Mouse (Mus musculus) thymus, postnatal 36 days (tissue): ENCODE results near the gene Ctbp2.
"Not testable (repeated sequence)": the region's sequence is repeated elsewhere in the genome, so short reads cannot be mapped to it uniquely, and the experiment has no call there.

ENCODE experiments used
- DNase-seq, 2 experiments: peaks; one replicate each; pipeline ENCODE4 v3.0.0; 2022; ENCODE audit warnings: mixed read lengths in 2 of 2

Ctbp2 gene

DNA sequence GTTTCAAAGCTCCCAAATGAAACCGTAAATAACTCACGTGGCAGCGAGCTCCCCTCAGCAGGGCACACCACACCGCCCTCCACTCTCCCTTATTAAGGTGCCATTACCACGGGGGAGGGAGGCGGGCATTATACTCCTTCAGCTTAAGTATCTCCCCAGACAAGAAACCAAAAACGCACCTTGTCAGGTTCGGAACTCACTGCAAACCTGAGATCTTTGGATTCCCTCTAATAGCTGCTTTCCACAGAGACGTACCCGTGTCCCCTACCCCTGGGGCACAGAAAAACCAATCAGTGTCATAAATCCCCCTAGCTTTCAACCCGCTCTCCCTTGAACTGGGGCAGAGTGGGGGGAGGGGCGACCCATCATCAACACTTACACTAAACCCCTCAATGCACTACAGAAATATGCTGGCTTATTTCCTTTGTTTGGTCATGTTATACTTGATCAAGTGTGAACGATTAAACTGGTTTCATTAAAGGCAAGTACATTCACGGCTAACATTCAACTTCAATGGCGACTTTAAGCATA is 3.9 kb downstream of the Ctbp2 start:
- no peak for DNase-seq

DNA sequence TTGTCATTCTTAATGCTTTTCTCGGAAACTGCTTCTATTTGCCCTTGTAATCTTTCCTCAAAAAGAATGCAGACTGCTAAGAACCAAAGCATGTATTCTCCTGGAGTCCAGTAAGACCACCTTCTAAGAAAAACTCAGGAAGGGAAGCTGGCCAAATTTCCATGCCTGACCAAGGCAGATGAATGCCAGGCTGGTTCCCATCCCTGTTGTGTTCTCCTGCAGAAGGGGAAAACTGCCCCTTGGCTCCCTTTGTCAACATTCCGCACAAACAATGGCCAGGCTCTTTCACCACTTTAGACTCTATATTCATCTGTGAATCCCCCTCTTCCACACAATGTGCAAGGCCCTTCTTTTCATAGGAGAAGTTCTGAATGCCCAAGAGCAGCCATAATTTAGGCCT is 6.3 kb downstream of the Ctbp2 start:
- DNase-seq: no peak

DNA sequence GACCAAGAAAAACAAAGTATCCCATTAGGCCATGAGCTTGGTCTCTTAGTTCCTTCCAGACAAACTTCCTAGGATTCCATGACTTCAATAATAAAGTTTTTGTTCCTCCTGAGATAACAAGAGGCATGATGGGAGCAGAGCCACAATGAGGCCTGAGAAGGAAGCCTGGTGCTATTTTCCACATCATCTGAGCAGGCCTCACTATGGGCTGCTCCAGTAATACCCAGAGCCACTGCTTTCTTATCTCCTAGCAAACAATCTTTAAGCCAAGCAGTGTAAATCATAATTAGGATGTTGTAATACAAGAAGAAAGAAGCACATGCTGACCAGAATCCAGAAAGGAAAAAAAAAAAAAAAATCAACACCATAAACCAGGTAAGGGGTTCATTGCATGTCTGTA is 7.6 kb downstream of the Ctbp2 start:
- no peak for DNase-seq

DNA sequence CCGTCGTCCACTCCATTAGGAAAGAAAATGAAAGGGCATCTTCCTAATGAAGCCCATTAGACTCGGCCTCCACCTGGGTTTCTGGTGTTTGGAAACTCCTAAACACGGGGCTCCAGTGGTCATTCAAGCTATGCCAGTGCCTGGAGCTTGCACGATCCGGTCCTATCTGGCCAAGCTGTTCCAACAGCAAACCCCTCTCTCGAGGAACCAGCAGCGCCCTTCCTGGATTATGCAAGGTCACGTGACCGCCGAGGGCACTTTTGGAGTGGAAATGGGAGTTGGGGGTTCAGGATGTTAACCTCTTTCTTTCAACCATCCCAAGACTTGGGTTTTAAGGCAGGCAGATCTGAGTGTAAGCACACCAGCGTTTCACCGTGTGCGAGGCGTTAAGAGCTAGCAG is 8.3 kb downstream of the Ctbp2 start:
- DNase-seq: no peak

DNA sequence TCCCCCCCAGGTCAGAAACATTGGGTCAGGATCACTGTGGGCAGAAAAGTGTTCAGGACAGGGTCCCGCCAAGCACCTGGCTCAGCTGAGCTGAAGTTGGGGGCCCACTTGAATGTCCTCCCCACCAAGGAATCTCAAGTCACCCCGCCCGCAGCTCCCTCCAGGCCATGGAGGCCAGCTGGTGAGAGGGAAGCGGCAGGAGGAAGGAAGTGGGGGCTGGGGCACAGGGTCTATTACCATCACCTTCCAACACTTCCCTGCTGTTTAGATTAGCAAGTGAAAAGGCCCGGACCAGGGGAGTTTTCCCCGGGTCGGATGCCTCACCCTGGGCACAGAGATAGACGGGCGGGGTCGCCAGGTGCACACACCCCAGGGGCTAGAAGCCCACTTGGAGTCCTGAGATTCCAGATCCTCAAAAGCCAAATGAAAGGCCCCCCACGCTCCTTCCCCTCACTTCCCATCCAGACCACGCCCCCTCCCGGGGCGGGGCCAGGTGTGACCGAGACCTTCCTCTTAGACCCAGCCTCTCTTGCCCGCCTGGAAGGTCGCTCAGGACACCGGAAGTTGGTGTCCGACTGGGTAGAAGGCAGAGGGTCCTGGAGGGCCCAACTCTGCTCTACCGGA is 9.2 kb downstream of the Ctbp2 start:
- DNase-seq: peak in 1 of 2 experiments; percentile 14

DNA sequence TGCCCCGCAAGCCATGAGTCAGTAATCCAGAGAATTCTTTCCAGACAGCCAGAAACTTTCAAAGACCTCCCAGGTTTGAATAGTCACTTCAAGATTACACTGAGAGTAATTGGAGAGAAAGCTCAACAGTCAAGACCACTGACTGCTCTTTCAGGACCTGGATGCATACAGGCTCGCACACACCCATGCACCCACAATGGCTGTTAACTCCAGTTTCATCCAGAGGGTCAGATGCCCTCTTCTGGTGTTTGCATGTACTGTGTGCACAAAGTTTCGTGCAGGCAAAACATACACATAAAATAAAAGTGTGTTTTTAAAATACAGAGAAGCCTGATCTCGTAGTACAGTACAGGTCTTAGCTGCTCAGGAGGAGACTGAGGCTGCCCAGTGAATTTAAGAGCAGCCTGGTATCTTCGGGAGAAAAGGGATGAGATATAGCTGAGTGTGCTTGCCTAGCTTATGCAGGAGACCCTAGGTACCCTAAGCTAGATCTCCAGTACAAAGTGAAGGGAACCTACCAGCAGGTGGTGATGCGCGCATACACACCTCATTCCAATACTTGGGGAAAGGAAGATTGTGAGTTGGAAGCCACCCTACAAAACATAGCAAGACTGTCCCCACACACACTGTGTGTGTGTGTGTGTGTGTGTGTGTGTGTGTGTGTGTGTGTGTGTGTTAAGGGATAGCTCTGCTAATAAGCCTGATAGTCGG is 10.8 kb downstream of the Ctbp2 start:
- no peak for DNase-seq

DNA sequence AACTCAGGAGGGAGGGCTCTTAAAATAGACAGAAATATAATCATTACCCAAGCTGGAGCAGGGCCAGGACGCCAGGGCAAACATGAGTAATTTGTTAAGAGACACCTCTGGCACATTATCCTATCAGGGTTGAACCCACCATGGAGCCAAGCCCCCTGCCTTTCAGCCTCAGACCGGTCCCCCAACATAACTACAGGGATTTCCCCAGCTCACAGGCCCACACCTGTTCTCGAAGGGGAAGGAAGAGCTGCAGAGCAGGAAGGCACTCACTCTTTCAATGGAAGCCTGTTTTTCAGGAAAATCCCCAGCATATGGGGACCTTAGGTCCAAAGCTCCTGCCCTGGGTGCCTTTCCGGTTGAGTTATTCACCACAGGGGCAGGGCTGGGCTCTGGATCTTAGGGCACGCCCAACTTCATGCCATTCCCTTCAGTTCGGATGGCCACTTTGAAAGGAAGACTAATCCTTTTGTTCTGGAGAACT is 11.8 kb downstream of the Ctbp2 start:
- no peak for DNase-seq

DNA sequence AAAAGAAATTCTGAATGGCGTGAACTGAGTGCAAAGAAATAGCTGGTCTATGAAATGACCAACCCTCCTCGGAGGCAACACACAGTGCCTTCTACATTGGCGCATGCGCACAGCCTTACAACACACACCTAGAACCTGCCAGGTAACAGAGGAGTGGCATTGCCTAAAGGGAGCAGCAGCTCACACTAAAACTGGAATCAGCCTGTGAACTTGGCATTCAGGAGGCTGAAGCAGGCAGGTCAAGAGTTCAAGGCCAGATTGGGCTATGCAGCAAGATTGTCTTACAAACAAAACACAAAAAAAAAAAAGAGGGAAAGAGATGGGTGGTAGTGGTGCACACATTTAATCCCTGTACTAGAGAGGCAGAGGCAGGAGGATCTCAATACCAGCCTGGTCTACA is 14.7 kb downstream of the Ctbp2 start:
- no peak for DNase-seq

DNA sequence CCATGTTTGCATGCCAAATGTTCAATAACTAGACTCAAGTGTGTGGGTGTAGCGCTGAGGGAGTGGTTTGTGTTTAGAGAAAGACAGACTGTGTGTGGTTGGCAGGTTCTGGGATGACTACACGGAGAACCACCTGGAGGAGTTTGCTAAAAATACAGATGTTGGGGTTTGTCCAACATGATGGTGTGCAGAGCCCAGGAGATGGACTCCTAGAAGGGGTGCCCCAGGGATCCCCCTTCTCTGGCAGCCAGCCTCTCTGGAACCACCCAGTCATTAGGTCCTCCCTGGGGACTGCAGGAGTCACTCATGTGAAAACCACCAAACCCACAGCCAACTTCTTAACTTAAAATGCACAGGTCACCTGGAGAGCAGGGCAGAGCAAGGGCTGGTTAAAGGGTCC is 15.5 kb downstream of the Ctbp2 start:
- DNase-seq: no peak

DNA sequence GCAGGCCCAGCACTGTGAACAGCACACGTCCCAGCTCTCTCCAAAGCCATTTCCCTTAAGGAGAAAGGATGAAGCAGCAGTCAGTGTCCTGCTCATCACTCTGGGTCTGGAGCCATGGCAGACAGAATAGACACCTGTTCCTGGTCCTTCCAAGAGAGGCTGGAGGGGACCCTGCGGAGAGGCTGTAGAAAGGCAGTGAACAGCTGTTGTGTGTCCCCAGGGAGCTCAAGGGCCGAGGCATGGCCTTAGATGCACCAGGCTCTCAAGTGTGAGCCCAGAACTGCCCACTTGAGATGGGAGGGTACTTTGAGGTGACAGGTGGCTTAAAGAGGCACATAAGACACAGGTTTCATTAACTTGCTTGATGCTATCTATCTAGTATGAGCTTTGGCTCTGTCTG is 21.6 kb downstream of the Ctbp2 start:
- DNase-seq: no peak

DNA sequence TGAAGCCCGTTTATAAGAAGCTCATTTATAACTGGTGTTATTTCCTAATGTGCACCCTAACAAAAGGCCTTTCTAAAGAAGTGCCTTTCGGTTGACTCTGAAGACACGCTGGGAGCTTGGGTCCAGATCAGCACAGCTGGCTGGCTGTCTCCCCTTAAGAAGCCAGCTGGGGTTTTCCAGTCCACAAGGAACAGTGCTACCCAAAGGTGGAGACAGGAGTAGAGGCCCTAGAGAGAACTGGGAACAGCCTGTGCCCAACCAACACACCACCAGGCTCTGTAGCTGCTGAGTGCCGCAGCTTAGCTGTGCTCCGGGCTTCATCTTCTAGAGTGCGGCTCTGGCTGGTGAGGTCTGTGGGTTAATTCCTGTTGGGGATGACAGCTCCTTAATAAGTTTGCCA is 23.1 kb downstream of the Ctbp2 start:
- no peak for DNase-seq

DNA sequence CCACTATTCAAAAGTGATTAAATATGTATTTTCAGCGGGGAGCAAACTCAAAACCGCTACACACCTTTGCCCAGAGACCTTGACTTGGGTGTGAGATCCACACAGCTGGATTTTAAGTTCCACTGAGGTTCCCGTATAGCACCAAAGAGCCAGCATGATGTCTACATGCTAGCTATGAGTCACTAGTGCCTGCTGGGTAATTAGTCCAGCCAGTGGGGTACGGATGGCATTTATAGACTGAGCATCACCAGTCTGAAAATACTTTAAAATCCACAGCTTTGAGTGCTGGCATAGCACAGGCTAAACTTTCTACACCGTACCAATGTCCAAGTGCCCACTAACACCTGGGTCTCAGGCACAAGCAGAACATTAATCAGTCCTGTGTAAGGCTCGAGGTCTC is 24.0 kb downstream of the Ctbp2 start:
- no peak for DNase-seq

DNA sequence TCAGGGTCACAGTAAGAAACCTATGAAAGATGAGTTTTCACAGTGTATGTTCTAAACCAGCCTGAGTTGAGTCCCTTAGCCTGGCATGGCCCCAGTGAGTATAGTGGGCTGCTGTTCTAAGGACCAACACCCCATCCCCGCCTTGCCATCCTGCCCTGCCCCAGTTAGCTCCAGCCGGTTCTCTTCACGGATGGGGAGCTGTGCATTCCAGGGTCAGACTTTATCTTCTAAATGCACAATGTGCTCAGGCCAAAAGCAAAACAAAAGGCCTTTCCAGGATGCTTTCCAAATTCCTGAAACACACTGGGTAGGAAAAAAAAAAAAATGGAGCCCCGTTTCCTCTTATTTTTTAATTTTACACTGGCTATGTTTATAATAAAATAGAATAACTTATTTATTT is 24.9 kb downstream of the Ctbp2 start:
- DNase-seq: no peak

DNA sequence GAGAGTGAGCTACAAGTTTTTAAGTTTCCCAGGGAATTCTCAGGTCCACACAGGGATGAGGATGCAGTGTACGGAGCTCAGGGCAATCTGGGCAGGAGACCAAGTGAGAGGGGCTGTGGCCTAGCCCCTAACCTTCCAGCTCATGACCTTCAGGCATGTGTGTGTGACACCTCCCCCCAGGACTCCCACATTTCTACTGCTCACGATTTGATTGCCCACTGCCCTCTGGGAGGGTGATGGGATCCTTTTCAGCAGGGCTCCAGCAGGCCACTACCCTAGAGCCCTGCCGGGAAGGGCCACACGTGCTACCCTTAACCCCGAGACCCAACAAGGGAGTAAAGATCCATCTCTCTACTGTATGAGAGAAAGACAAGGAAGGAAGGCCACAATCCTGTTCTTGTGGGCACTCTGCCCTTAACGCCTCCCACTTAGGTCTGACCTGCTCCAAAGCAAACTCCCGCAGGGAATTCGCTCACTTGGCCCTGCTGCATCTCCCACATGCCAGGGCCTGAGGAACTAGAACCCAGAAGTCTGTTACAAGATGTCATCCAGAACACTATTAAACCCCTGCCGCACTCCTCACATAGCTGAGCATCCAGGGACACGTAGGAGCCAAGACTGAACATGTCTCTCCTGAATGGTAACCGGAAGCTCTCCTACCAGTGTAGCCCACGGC is 25.9 kb downstream of the Ctbp2 start:
- DNase-seq: no peak

DNA sequence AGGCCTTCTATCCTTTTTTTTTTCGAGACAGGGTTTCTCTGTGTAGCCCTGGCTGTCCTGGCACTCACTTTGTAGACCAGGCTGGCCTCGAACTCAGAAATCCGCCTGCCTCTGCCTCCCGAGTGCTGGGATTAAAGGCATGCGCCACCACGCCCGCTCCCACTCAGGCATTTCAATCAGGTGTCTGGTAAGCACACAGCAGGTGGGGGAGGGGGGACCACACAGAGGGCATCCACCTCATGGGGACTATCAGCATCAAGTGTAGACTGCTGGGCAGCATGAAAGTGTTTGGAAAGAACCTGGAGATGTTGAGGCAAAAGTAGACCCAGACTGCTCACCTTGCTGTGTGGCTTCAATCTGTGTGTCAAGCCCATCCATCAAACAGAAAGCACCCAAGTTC is 28.5 kb downstream of the Ctbp2 start:
- DNase-seq: not testable (repeated sequence)

DNA sequence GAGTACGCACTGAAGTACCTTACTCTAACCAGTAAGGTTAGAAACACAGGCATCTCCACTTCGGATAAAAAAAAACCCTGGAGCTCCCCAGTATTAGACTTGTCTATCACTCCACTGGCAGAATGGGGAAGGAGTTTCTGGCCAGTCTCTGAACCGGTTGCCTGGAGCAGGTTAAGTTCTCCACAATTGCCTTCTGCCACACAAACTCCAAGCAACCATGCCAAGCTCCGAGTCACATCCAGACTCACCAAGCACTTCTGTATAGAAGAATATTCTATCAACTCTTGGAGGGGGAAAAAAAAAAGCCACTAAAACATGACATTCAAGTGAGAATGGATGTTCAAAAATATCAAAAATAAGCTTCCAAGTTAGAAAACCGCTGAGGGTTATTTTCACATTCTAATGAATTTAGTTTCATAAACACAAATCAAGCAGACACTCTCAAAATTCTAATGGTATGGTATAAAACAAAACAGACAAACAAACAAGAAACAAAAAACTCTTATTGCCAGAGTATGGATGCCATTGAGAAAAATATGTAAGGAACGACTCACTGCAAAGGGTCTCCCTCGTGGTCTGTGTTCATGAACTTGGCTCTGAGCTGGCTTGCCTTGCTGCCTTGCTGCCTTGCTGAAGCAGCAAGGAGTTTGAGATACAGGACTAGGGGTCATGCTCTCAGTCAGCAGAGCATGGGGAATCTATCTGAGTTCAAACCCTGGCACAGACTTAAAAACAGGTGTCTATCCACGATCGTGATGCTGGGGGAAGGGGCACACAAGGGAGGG is 29.3 kb downstream of the Ctbp2 start:
- no peak for DNase-seq

DNA sequence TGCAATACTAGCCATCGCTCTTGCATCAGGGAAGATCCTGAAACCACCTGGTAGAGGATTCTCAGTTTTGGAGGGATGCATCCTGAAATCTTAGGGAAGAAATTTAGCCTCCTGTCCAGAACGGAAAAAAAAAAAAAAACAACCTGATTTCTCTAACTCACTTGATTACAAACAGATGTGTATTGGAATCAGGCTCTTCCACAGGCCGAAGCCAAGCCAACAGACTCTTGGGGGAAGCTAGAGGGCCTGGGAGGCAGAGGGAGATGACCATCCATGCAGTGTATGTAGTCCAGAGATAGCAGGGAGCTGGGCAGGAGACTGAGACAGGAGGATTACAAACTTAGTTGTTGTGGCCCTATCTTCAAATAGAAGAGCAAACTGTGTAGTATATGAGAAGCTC is 30.0 kb downstream of the Ctbp2 start:
- DNase-seq: no peak

DNA sequence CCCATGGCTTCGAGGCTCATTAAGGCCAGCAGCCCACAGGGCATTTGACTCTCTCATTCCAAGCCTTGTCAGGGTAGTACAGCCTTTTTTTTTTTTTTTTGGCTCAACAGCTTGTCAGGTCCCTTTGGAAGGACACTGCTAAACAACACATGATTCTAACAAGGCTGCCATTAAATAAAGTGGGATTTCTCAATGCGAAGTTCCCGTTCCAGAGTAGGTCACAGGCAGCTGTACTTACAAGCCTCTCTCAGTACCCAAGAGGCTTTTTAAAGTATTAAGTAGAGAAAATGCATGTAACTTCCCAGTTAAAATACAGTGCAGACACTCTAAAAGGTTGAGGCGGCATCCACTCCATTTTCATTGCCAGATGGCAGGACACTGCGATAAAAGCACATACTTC is 30.4 kb downstream of the Ctbp2 start:
- DNase-seq: no peak

DNA sequence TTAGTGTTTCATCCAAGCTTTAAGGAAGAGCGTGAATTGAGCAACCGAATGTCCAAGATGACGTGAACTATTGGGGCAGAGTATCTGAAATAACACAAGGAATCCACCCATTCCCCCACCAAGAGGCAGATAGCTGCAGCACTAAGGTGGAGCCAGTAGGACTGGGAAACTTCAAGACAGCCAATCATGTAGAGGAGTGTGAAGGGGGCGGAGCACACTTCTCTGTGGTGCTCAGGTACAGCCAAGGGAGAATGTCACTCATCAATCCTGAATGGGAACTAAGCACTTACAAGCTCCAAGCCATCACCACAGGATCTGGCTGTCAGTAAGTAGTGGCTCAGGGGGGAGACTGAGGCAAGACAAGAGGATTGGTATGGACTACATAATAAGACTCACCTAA is 33.5 kb downstream of the Ctbp2 start:
- no peak for DNase-seq

DNA sequence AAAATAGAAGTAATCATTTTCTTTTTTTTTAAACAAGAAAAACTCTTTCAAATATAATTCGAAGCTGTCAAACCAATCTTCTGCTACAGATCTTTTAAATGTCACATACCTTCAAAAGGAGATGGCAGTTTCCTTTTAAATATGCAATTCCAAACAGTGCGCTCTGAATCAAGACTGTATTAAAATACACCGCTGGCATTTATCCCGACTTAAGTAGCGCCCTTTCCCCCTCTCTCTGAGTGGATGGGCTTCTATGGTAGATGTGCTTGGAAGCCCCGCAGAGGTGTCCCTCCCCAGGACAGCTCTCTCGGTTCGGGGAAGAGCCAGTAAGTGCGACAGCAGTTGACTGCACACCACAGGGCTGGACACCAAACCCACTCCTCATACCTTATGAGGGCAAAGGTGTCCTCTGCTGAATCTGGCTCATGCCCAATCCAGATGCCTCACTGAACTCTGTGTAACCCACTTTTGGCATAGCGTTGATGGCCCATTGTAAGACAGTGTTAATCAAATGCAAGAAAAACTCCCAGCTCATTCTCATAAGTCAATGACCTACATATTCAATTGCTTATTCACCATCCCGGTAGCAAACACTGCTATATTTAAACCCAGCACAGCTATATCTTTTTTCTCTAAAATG is 34.4 kb downstream of the Ctbp2 start:
- DNase-seq: no peak

DNA sequence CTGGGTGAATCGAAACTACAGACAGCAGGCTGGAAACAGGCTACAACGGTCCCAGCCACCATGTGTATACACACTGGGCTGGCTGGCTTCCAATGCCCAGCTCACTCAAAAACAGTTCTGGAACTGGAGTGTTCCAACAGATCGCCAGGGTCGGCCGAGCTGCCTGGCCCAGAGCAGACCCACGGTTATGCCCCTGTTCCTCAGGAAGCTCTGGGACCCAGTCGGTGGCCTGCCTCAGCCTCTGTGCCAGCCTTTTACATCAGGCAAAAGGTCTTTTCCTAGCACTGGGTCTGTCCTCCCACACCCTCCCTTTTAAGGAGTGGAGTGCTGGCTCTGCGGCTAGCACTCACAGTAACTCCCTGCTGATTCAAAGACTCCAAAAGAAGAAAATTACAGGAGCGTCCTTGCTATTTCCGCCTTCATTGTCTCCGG is 35.3 kb downstream of the Ctbp2 start:
- no peak for DNase-seq

DNA sequence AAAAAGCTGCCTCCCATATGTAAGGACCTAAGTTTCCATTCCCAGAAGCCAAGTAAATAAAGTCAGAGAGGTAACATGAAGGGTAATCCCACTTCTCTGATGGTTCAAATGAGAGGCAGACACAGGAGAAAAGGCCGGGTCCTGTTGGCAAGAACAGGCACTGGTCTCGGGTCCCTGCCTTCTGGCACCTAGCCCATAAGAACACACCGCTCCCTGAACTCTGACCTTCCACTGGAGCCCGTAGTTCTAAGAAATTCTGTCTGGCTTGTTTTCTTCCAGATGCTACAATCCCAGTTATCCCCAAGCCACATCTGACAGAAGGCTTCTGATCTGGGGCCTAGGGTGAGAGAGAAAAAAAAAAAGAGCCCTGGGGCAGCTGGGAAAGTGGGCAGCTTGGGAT is 35.7 kb downstream of the Ctbp2 start:
- no peak for DNase-seq

DNA sequence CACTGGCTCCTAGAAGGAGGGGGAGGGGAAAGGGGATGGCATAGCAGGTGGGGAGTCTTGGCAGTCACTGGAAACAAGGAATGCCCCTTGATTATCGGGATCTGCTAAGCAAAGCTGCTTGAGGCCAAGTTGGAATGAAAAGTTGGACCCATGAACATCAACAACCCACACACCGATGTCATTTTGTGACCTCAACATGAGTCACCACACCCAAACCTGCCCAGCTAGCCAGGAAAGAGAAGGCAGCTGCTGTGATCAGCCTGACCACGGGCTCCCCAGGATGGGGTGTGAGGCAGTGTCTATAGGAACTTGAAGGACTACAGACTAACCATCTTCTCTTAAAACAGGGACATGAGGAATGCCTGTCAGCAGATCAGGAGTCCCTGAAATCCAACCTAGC is 38.7 kb downstream of the Ctbp2 start:
- no peak for DNase-seq
